Mouse (Mus musculus): ENCODE measurements at regions not wholly inside any gene's neighbourhood (a gene's known extent, or its start where the extent isn't known, plus 50 kb on each side); places are given as distances from the start of the nearest gene placed in this dataset.

DNA sequence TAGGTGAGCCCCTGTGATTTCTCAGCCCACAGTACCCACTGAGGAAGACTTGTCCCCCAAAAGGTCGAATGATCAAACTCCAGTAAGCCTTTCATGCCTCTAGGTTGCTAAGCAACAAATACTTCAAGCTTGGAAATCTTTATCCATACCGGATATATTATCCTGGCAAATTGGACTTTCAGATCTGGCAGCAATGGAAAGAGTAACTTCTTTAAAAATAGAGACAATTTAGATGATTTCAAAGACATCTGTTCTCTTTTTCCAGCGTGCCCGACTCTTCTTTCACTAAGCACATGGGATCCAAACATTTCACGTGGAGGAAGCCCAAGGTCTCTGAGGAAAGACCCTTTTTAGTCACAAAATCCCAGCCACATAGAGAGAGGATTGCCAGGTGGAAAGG, 645.4 kb downstream of the Insc start:
- TF ChIP-seq POLR2A (IDR thresholded peaks at IDR 0.05; ENCODE audit: low read depth, low read length), result no peak
- no peak for TF ChIP-seq CTCF (IDR thresholded peaks at IDR 0.05; ENCODE audit: extremely low read depth, insufficient read depth, insufficient read length, insufficient replicate concordance)
